Mouse (Mus musculus) cerebellum, postnatal 14 days (tissue): ENCODE results near the gene Tdrd12.
"Not testable (repeated sequence)": the region's sequence is repeated elsewhere in the genome, so short reads cannot be mapped to it uniquely, and the experiment has no call there.

Source experiments
- DNase-seq, 2 experiments: peaks; one replicate each; pipeline ENCODE4 v3.0.0; 2021; ENCODE audit warnings: mixed read lengths in 2 of 2

Gene Tdrd12

GRCm38 (mm10) chr7:35555224-35556204 is 18.0 kb upstream of the Tdrd12 start:
- peak; percentile 89 to 90 for DNase-seq

- DNase-seq, result peak; percentile 60 to 69
Observed at GRCm38 (mm10) chr7:35554605-35555175, 17.1 kb upstream of the Tdrd12 start.

GRCm38 (mm10) chr7:35553751-35554604 is 16.4 kb upstream of the Tdrd12 start:
- DNase-seq, result peak; percentile 39 to 65

DNA sequence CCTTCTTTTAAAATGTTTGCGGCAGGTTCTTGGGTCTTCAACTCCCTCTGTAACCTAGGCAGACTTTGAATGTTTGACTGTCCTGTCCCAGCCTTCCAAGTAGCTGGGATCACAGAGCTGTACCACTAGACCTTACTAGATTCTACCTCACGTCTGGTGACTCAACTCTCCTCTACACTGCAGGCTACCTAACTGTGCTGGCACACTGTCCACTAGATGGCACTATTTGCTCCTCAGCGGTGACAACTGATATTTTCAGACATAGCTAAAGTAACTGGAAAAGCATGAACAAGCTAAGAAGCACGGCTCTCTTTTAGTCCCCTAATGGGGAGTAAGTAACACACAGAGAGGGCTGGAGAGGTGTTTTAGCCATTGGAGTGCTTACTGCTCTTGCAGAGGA is 8.3 kb upstream of the Tdrd12 start:
- peak; percentile 70 to 76 for DNase-seq

GRCm38 (mm10) chr7:35535750-35536512 is 1.6 kb downstream of the Tdrd12 start:
- no peak for DNase-seq

DNA sequence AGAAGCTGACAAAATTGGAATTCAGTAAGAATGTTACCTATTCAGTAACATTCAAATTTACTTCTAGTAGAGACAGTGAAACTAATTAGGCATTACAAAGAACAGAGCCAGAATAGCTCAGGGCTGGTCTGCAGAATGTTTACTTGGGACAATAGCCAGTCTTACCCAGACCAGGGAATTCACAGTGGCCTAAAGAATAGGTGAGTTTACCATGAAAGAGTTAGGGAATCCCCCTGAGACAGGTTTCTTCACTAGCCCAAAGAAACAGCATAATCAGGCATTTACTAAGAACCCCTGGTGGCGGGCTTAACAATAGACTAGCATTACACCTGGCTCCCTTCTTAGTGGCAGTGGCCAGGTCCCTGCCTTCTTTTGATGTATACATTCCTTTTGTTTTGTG is 7.0 kb downstream of the Tdrd12 start:
- not testable (repeated sequence) for DNase-seq

GRCm38 (mm10) chr7:35530026-35530425 is 7.5 kb downstream of the Tdrd12 start:
- no peak for DNase-seq

GRCm38 (mm10) chr7:35526795-35527194 is 10.8 kb downstream of the Tdrd12 start:
- no peak for DNase-seq

GRCm38 (mm10) chr7:35501995-35502394 is 35.5 kb downstream of the Tdrd12 start:
- peak; percentile 18 to 39 for DNase-seq

GRCm38 (mm10) chr7:35497516-35497915 is 40.0 kb downstream of the Tdrd12 start:
- DNase-seq, result no peak

- DNase-seq, result no peak
Observed at GRCm38 (mm10) chr7:35491005-35491404, 46.5 kb downstream of the Tdrd12 start.

DNA sequence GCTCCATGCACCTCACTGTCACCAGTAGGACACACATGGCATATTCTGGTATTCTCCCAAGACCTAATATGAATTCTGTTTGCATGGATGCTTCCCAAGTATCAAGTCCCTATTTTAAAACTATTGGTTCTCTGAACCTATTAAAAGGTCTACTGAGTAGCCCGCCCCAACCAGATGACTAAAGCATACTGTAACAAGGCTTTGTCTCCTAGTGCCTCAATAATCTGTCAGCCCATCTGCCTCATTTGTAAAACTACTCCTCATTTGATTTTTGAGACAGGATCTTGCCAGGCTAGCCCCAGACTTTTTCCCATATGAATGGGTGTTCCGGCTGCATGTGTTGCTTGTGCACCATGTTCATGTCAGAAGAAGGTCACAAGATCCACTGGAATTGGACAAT is 47.4 kb downstream of the Tdrd12 start:
- no peak for DNase-seq

- DNase-seq, result no peak
Observed at GRCm38 (mm10) chr7:35486553-35486952, 51.0 kb downstream of the Tdrd12 start.

GRCm38 (mm10) chr7:35485126-35485525 is 52.4 kb downstream of the Tdrd12 start:
- no peak for DNase-seq

DNA sequence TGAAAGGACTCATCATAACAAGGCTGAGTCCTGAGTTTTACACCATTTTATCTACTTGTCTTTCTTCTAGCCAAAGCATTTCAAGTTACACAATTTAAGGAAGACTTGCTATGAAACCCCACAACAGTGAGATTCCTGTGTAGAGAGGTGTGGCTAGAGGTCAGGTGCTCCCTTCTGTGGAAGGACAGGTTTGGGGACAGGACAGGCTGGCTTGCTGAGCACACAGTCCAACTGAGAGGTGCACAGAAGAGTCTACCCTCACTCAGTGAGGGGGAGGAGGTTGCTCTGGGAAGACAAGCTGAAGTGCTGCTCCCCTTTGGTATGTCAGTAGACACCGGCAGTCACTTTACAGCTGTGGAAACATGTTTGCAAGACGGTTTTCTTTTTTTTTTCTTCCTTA is 61.1 kb downstream of the Tdrd12 start:
- no peak for DNase-seq

- no peak for DNase-seq
Observed at GRCm38 (mm10) chr7:35470794-35471193, 66.8 kb downstream of the Tdrd12 start.

- DNase-seq, result no peak
Observed at GRCm38 (mm10) chr7:35467856-35468255, 69.7 kb downstream of the Tdrd12 start.

DNA sequence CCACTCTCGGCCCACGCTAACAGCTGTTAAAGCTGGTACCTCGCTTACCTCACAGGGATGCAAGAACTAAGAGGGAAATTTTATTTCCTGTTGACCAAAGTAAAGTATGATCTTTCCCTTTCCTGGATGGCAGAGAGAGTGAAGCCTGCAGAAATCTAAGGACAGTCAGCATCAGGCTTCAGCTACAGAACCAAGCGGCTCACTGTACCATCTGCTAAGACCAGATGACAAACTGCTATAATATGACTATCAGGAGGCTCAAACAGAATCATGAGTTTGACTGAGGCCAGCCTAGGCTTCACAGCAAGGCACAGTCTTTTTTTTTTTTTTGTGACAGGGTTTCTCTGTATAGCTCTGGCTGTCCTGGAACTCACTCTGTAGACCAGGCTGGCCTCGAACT is 72.5 kb downstream of the Tdrd12 start:
- DNase-seq, result no peak

GRCm38 (mm10) chr7:35460971-35461370 is 76.6 kb downstream of the Tdrd12 start:
- DNase-seq, result no peak

- DNase-seq, result no peak
Observed at GRCm38 (mm10) chr7:35456091-35456814, 81.3 kb downstream of the Tdrd12 start.

- no peak for DNase-seq
Observed at GRCm38 (mm10) chr7:35448867-35449266, 88.7 kb downstream of the Tdrd12 start.
